Mouse (Mus musculus) central nervous system, embryonic 11.5 days (tissue): ENCODE measurements around the gene Arsb. TPM values are rescaled to one million over a fixed set of nuclear protein-coding genes. Genes with fewer than 3 reads are reported as not detected.

ENCODE experiments used
- polyA plus RNA-seq: library from polyadenylated mRNA; depleted of rRNA; stranded (reverse); fragments of >200 nt; gene quantifications from 2 replicates; pipeline ENCODE4 v1.2.3, GENCODE M21; 2012; rRNA removed

The Arsb gene
- polyA plus RNA-seq, result 7.8 and 14.6 TPM in 2 replicates

GRCm38 (mm10) chr13:93771588-93772278, at the start of gene Arsb:
Arsb (plus strand) TSS chr13:93771630.

Other genes with a start within 250 kb of the Arsb start
- gene Bhmt, start 133.7 kb upstream of the Arsb start, polyA plus RNA-seq, result 0.51 and 1.7 TPM in 2 replicates
- gene Bhmt2, start 97.3 kb upstream of the Arsb start, polyA plus RNA-seq, result 0.41 and 0.60 TPM in 2 replicates
- 0.29 and 0.56 TPM in 2 replicates for gene Dmgdh, start 97.2 kb upstream of the Arsb start, polyA plus RNA-seq